Mouse (Mus musculus) hindbrain, embryonic 13.5 days (tissue): ENCODE data around the gene Rap1gap2. TPM values are rescaled to one million over a fixed set of nuclear protein-coding genes. Genes with fewer than 3 reads are reported as not detected.

Experiments used
- ATAC-seq: fragments of 200-750 bp; cut with Nextera tagmentation; 2 replicates; pipeline ENCODE4 v1.8.0; 2017; ENCODE audit warnings: moderate TSS enrichment; ENCODE audit not compliant: low FRiP score
- H3K27ac ChIP-seq: fragments of 300-500 bp; sonication (generic); 2 replicates; pipeline ENCODE4 v1.5.1; 2015; ENCODE audit warnings: inconsistent platforms, mild to moderate bottlenecking, moderate library complexity
- H3K27me3 ChIP-seq: fragments of 300-500 bp; sonication (generic); 2 replicates; pipeline ENCODE4 v1.6.1; 2015; ENCODE audit warnings: mild to moderate bottlenecking, inconsistent platforms
- H3K36me3 ChIP-seq: fragments of 300-500 bp; sonication (generic); 2 replicates; pipeline ENCODE4 v1.6.1; 2015; ENCODE audit warnings: mild to moderate bottlenecking, inconsistent platforms
- H3K4me1 ChIP-seq: fragments of 300-500 bp; sonication (generic); replicated peaks from 2 replicates; pipeline ENCODE4 v1.6.1; 2015; ENCODE audit warnings: inconsistent platforms
- H3K4me2 ChIP-seq: fragments of 300-500 bp; sonication (generic); 2 replicates; pipeline ENCODE4 v1.6.1; 2015; ENCODE audit warnings: inconsistent platforms, mild to moderate bottlenecking, moderate library complexity
- H3K4me3 ChIP-seq: fragments of 300-500 bp; sonication (generic); 2 replicates; pipeline ENCODE4 v1.5.1; 2015; ENCODE audit warnings: mild to moderate bottlenecking, inconsistent platforms
- H3K9ac ChIP-seq: fragments of 300-500 bp; sonication (generic); 2 replicates; pipeline ENCODE4 v1.6.1; 2015; ENCODE audit warnings: mild to moderate bottlenecking, inconsistent platforms
- H3K9me3 ChIP-seq: fragments of 300-500 bp; sonication (generic); 2 replicates; pipeline ENCODE4 v1.6.1; 2016; ENCODE audit warnings: inconsistent platforms
- WGBS: fragments of 180-500 bp; shearing (Covaris S2); methylation state at CpG from one replicate; pipeline ENCODE4 v1.1.7; 2015; 5-methylcytosine and 5-hydroxymethylcytosine counted together
- polyA plus RNA-seq: library from polyadenylated mRNA; unstranded; fragments of >200 nt; fragmentation: Nextera tagmentation; extraction: Ambion mirVana; gene quantifications from 2 replicates; pipeline ENCODE4 v1.2.1, GENCODE M21; 2015

Rap1gap2 gene
- polyA plus RNA-seq, 1 experiment from 2014 or later, result 10.6 TPM

DNA sequence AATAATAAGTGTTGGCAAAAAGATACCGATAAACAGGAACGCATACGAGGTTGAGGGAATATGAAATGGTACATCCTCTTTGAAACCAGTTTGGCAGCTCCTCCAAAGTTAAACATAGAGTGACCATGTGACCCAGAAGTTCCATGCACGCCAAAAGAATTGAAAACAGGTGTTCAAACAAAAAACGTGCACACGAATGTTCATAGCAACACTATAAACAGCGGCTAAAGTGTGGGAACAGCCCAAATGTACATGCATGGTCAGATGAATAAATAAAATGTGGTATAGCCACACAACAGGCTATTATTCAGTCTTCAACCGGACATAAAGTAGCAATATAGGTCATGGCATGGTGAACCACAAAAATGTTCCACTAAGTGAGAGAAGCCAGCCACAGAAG is 108.2 kb downstream of the Rap1gap2 start:
- H3K4me1 ChIP-seq, result peaks cover 19% of the 10 kb centered on the region
- H3K36me3 ChIP-seq, result no peaks in the 10 kb centered on the region
- no peak overlapping the region for H3K4me2 ChIP-seq
- H3K9ac ChIP-seq, result no peak overlapping the region
- no peak overlapping the region for H3K4me3 ChIP-seq
- H3K9me3 ChIP-seq, result no peaks in the 10 kb centered on the region
- WGBS, result 85% methylated on average over 8 of the region's 8 CpGs
- H3K27me3 ChIP-seq, result no peaks in the 10 kb centered on the region
- no peak overlapping the region for H3K27ac ChIP-seq
- no peak for ATAC-seq

DNA sequence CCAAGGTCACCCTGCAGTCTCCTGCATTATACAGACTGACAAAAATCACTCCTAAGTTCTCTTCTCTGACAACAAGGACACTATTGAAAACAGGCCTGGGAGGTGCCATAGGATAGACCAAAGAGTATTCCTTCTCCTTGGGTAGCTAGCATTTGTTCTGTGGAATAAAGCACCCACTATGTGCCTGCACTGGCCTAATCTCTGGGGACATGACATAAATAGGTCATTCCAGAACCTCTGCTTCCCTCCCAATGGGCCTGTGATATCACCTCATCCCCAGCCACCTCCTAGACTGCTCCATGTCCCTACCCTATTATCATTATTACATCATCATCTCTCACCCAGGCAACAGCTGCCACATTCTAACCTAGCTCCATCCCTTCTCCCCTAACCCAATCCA is 108.7 kb downstream of the Rap1gap2 start:
- Histone ChIP-seq H3K4me2 (no peak overlapping the region), H3K27ac (no peak overlapping the region), H3K9ac (no peak overlapping the region), H3K27me3 (no peaks in the 10 kb centered on the region), H3K36me3 (no peaks in the 10 kb centered on the region), H3K9me3 (no peaks in the 10 kb centered on the region), H3K4me1 (peaks cover 19% of the 10 kb centered on the region), H3K4me3 (no peak overlapping the region)
- no peak for ATAC-seq

DNA sequence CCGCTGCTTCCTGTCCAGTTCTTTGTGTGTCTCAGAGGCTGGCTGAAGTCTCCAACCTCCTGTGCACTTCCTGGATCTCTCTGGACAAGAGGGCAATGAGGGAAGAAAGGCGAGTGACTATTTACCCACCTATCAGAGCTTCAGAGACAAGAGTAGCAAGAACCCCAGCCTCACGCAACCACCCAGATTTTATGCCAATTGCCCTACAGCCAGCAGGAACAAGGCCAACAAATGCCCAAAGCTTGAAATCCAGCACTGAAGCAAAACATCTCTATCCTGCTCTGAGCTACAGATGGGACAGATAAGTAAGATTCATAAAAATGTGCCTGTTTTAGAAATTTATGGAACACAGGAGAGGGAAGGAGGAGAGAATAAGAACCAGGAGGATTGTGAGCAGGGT is 109.7 kb downstream of the Rap1gap2 start:
- Histone ChIP-seq H3K4me1 (peaks cover 16% of the 10 kb centered on the region), H3K4me2 (no peak overlapping the region), H3K27ac (no peak overlapping the region), H3K9me3 (no peaks in the 10 kb centered on the region), H3K27me3 (no peaks in the 10 kb centered on the region), H3K4me3 (no peak overlapping the region), H3K36me3 (no peaks in the 10 kb centered on the region), H3K9ac (no peak overlapping the region)
- 83% methylated on average over 3 of the region's 3 CpGs for WGBS
- no peak for ATAC-seq

- 58% methylated on average over 8 of the region's 8 CpGs for WGBS
- Histone ChIP-seq H3K9me3 (no peaks in the 10 kb centered on the region), H3K27me3 (no peaks in the 10 kb centered on the region), H3K27ac (no peak overlapping the region), H3K4me2 (no peak overlapping the region), H3K9ac (no peak overlapping the region), H3K4me3 (no peak overlapping the region), H3K4me1 (peaks cover 12% of the 10 kb centered on the region), H3K36me3 (no peaks in the 10 kb centered on the region)
- no peak for ATAC-seq
These were observed 111.1 kb downstream of the Rap1gap2 start for GRCm38 (mm10) chr11:74499521-74500099.

DNA sequence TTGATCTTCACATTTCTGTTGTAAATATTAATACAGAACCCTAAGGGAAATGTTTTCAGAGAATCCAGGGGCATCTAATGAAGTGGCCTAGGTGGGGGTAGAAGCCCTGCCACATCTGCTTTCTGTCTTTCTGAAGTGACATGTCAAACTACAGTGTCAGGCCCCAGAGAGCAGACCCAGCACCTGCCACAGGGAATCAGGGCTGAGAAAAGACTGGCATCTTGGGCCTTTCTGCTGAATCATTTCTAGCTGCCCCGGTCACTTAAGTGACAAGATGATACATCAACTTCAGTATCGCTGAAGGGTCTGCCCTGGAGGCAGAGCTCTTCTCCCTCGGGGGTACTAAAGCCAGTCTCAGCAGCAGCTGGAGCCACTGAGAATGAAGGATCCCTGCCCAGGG is 111.7 kb downstream of the Rap1gap2 start:
- H3K9me3 ChIP-seq, result no peaks in the 10 kb centered on the region
- WGBS, result 39% methylated on average over 3 of the region's 3 CpGs
- H3K4me2 ChIP-seq, result no peak overlapping the region
- ATAC-seq, result no peak
- H3K27me3 ChIP-seq, result no peaks in the 10 kb centered on the region
- H3K4me3 ChIP-seq, result no peak overlapping the region
- no peaks in the 10 kb centered on the region for H3K36me3 ChIP-seq
- H3K9ac ChIP-seq, result no peak overlapping the region
- H3K4me1 ChIP-seq, result peaks cover 12% of the 10 kb centered on the region
- no peak overlapping the region for H3K27ac ChIP-seq

DNA sequence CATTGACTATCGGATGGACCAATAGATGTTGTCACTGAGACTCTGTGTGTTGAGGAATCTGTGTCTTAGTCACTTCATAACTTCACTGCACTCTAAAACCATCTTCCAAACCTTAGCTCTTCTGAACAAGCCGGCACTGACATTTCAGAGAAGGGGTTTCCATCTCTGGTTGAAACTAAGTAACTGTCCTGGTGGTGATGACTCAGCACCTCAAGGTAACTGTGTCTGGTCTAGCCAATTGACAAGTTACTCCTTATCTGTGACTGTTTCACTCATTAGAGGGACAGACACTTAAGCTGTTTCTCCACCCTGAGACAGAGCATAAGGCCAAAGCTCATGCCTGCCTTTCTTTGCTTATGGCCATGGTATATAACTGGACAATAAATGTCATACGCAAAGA is 114.1 kb downstream of the Rap1gap2 start:
- no peak overlapping the region for H3K4me3 ChIP-seq
- H3K4me1 ChIP-seq, result peaks cover 12% of the 10 kb centered on the region
- WGBS, result over 99% methylated on average over 3 of the region's 3 CpGs
- no peaks in the 10 kb centered on the region for H3K27me3 ChIP-seq
- H3K27ac ChIP-seq, result no peak overlapping the region
- ATAC-seq, result no peak
- no peaks in the 10 kb centered on the region for H3K9me3 ChIP-seq
- H3K9ac ChIP-seq, result no peak overlapping the region
- H3K4me2 ChIP-seq, result no peak overlapping the region
- no peaks in the 10 kb centered on the region for H3K36me3 ChIP-seq

GRCm38 (mm10) chr11:74493936-74494335 is 116.8 kb downstream of the Rap1gap2 start:
- WGBS, result 74% methylated on average over 8 of the region's 8 CpGs
- H3K4me3 ChIP-seq, result no peak overlapping the region
- no peak for ATAC-seq
- H3K36me3 ChIP-seq, result no peaks in the 10 kb centered on the region
- H3K27me3 ChIP-seq, result no peaks in the 10 kb centered on the region
- peaks cover 3% of the 10 kb centered on the region for H3K4me1 ChIP-seq
- H3K27ac ChIP-seq, result no peak overlapping the region
- H3K4me2 ChIP-seq, result no peak overlapping the region
- H3K9ac ChIP-seq, result no peak overlapping the region
- no peaks in the 10 kb centered on the region for H3K9me3 ChIP-seq

GRCm38 (mm10) chr11:74493172-74493862 is 117.4 kb downstream of the Rap1gap2 start:
- Histone ChIP-seq H3K27ac (no peak overlapping the region), H3K27me3 (no peaks in the 10 kb centered on the region), H3K4me3 (no peak overlapping the region), H3K9ac (no peak overlapping the region), H3K4me1 (peaks cover 1% of the 10 kb centered on the region; the same call in 1 of the 2 replicates), H3K4me2 (no peak overlapping the region), H3K9me3 (no peaks in the 10 kb centered on the region), H3K36me3 (no peaks in the 10 kb centered on the region)
- ATAC-seq, result no peak
- WGBS, result 80% methylated on average over 11 of the region's 11 CpGs

DNA sequence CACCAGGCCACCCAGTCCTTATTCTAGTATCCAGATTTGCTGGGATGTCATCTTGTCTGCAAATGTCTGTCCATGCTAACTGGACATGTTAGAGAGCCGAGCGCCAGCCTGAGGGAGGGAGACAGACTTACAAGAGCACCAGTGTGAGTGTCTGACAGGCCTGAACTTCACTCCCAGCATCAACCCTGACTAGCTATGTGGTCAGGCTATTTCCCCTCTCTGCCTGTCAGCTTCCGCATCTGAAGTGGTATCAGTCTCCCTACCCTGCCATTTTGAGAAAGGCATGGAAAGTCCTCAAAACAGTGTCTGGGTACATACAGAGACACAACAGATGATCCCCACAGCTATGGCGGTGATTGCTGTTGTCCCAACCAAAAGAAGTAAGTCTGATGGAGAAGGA is 119.6 kb downstream of the Rap1gap2 start:
- H3K27me3 ChIP-seq, result no peaks in the 10 kb centered on the region
- no peaks in the 10 kb centered on the region for H3K36me3 ChIP-seq
- H3K4me2 ChIP-seq, result no peak overlapping the region
- no peak overlapping the region for H3K27ac ChIP-seq
- no peak for ATAC-seq
- no peak overlapping the region for H3K9ac ChIP-seq
- peaks cover 5% of the 10 kb centered on the region; the same call in 1 of the 2 replicates for H3K4me1 ChIP-seq
- WGBS, result 94% methylated on average over 4 of the region's 4 CpGs
- no peak overlapping the region for H3K4me3 ChIP-seq
- no peaks in the 10 kb centered on the region for H3K9me3 ChIP-seq

DNA sequence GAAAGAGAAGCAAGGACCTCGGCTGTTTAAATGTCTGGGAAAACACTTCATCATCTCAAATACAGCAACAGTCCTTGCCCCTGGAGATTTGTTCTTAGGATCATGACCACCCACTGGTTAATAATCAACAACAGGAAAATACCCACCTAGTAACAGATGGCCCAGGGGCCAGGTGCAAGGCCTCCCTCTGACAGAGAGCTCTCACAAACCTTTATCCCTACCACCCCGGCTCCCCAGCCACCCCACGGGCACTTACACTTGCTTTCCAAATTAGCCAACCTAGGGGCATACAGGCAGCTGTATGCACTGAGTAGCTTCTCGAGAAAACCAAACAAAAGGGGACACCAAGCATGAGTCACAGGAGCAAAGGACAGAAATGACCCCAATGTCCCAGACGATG is 121.5 kb downstream of the Rap1gap2 start:
- ATAC-seq, result no peak
- no peak overlapping the region for H3K4me2 ChIP-seq
- whole genome bisulfite sequencing, result 72% methylated on average over 5 of the region's 5 CpGs

GRCm38 (mm10) chr11:74487952-74488351 is 122.8 kb downstream of the Rap1gap2 start:
- Histone ChIP-seq H3K4me2 (no peak overlapping the region), H3K36me3 (no peaks in the 10 kb centered on the region), H3K9ac (no peak overlapping the region), H3K4me3 (no peak overlapping the region), H3K4me1 (peaks cover 5% of the 10 kb centered on the region; the same call in 1 of the 2 replicates), H3K9me3 (no peaks in the 10 kb centered on the region), H3K27ac (no peak overlapping the region), H3K27me3 (no peaks in the 10 kb centered on the region)
- no peak for ATAC-seq
- 61% methylated on average over 3 of the region's 3 CpGs for WGBS

More for the DNA sequence above, 121.5 kb downstream of the Rap1gap2 start:
- Histone ChIP-seq H3K27me3 (no peaks in the 10 kb centered on the region), H3K9me3 (no peaks in the 10 kb centered on the region), H3K4me1 (peaks cover 5% of the 10 kb centered on the region; the same call in 1 of the 2 replicates), H3K4me3 (no peak overlapping the region), H3K36me3 (no peaks in the 10 kb centered on the region), H3K9ac (no peak overlapping the region), H3K27ac (no peak overlapping the region)

DNA sequence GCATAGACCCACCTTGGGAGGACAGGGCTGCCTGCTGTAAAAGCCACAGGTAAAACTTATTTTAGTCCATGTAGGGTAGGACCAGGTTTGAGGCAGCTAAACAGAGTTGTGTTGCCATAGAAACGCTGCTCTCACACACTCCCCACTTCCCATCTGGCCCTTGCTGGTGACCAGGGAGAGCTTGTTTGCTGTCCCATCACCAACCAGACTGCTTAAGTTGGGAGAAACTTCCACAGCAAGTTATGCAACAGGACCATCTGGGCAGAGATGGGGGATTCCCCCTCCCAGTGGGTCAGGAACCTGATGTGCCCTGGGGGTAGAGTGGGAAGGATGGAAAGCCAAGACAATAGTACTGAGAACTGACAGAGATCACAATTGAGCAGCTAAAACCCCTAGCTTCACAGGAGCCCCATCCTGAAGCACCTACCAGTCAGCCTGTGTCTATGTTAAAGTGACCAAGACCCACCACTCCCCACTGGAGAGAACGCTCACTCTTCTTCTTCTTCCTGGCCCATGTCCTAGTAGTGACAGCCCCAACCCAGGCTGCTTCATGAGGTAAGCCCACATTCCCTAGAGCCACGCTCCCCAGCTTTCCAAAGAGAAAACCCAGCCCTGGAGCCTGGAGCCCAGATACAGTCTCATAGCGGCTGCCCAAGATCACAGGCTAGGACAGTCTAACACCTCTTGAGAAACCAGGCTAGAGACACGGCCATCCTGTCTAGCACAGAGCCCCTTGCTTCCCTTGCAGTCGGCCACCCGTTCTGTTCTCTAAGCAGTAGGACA is 125.1 kb downstream of the Rap1gap2 start:
- Histone ChIP-seq H3K4me1 (peaks cover 8% of the 10 kb centered on the region; the same call in 1 of the 2 replicates), H3K4me2 (no peak overlapping the region), H3K27me3 (no peaks in the 10 kb centered on the region), H3K27ac (no peak overlapping the region), H3K9me3 (no peaks in the 10 kb centered on the region), H3K4me3 (no peak overlapping the region), H3K36me3 (no peaks in the 10 kb centered on the region), H3K9ac (no peak overlapping the region)
- no peak for ATAC-seq
- 90% methylated on average over 7 of the region's 7 CpGs for WGBS
